Mouse (Mus musculus) cerebellum, postnatal 10 days (tissue): ENCODE measurements around the gene Olfr869.

Source experiments
- DNase-seq, 2 experiments: peaks; one replicate each; pipeline ENCODE4 v3.0.0; 2021; ENCODE audit warnings: mixed read lengths in 2 of 2

Olfr869 gene

GRCm38 (mm10) chr9:20128709-20129108 lies at the start of gene Olfr869:
Olfr869 (plus strand) TSS chr9:20129009.
- DNase-seq, result no peak

- no peak for DNase-seq
Observed at GRCm38 (mm10) chr9:20098326-20098725, 30.5 kb upstream of the Olfr869 start, which contains the start of gene Olfr868. Olfr868 (plus strand) TSS chr9:20098626.

- DNase-seq, result no peak
Observed at GRCm38 (mm10) chr9:20149706-20150105, 20.9 kb downstream of the Olfr869 start.

- no peak for DNase-seq
Observed at GRCm38 (mm10) chr9:20173957-20174356, 45.1 kb downstream of the Olfr869 start, which contains the start of gene Olfr870. Olfr870 (minus strand) TSS chr9:20174057.

- DNase-seq, result no peak
Observed at GRCm38 (mm10) chr9:20179463-20179862, 50.7 kb downstream of the Olfr869 start.
